Mouse (Mus musculus) testis, postnatal 10 days (tissue): ENCODE measurements at regions not wholly inside any gene's neighbourhood (a gene's known extent, or its start where the extent isn't known, plus 50 kb on each side); places are given as distances from the start of the nearest gene placed in this dataset.

Experiments used
- DNase-seq: peaks from one replicate; pipeline ENCODE4 v3.0.0; 2021; ENCODE audit warnings: low spot score

DNA sequence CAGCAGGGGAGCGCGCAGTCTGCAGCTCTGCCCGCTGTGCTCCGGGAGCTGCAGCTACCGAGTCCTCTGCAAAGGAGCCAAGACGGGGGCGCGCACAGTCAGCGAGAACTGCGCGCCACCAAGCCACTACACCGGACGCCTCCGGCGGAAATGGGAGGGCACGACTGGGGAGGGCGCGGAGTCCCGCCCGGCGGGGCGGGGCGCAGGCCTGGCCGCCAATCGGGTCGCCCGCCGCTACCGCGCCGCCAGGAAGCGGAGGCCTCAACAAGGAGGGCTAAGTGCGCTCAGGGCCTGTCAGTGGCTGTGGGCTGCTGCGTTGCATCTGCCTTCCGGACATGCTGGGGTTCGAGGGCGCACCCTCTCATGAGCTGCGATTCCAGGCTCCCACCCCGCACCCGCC lies 481.7 kb upstream of the Ywhaq start:
- peak; percentile 36 for DNase-seq
